Comparison of ENCODE assay signal across 10 mouse cellular contexts in the genomic region with DNA sequence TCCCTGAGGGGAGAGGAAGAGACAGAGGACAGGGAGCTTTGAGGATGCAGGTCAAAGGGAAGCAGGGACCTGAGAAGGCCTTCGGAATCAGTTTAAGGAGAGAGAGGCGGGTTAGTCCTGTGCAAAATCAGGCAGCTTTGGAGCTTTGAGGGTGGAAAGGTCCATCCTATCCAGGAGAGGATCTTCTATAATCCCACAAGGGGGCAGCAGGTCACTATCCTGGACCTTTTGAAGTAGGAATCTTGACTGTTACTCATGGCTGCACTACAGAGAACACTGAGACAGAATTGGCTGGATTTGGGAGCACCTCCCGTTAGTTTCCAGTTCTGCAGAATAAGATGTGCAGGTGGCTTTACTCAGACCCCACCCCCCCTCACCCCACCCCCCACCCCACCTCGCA. TPM values are rescaled to one million over a fixed set of nuclear protein-coding genes. Genes with fewer than 3 reads are reported as not detected.
DNase-seq lines count a peak whose midpoint lies in the region; ATAC-seq and TF ChIP-seq lines count a peak whose summit lies in the region.
"Had no signal": no experiment of that assay in that cellular context is flagged by ENCODE, and none has a peak within 500 bp of the region (broad histone marks: within the 10 kb centered on the region; RNA-seq: fewer than 3 reads in every experiment).

No protein-coding gene starts in this region.

- no peak overlapping the region for H3K4me2 ChIP-seq in intestine, embryonic 15.5 days (replicated peaks)

- no peaks in the 10 kb centered on the region for H3K9me3 ChIP-seq in intestine, embryonic 15.5 days

- peaks cover 21% of the 10 kb centered on the region for H3K4me1 ChIP-seq in intestine, embryonic 15.5 days (replicated peaks)

- peak; percentile 44; the same call in 1 of the 2 replicates for ATAC-seq in intestine, embryonic 15.5 days
- ATAC-seq in erythroblast, adult 5-6 weeks (replicated peaks; ENCODE audit: low FRiP score, poor library complexity, severe bottlenecking): no peak

- H3K9ac ChIP-seq in intestine, embryonic 15.5 days: no peak overlapping the region

- H3K27ac ChIP-seq in gastrocnemius, adult 2 months: no peak overlapping the region
- H3K27ac ChIP-seq in intestine, embryonic 15.5 days: no peak overlapping the region

- H3K36me3 ChIP-seq in intestine, embryonic 15.5 days: no peaks in the 10 kb centered on the region

- whole genome bisulfite sequencing in intestine, embryonic 15.5 days: 53% methylated on average over 4 of the region's 4 CpGs

- intact Hi-C loops in gastrocnemius, adult 2 months (cut with DNase I): loop anchor here (2.0 kb wide), 1 partner anchor 117 kb away; no protein-coding TSS in a partner anchor
- intact Hi-C loops in gastrocnemius, postnatal 14 days (cut with DNase I; ENCODE audit: low total_unique reads): loop anchor here (5.0 kb wide), 2 partner anchors 38 to 118 kb away; no protein-coding TSS in a partner anchor

- no peak for DNase-seq in gastrocnemius, adult 2 months
- DNase-seq in gastrocnemius, postnatal 14 days: no peak
- DNase-seq in 3T3-L1 (ENCODE audit: low read depth, low spot score): peak; percentile 82
- peak; percentile 55 for DNase-seq in ZHBTc4 (ENCODE audit: low read depth, low spot score)
- DNase-seq in cerebellum, postnatal 36 days: no peak
- DNase-seq in right cerebral cortex, postnatal 4 days: no peak
- DNase-seq: cerebellum, adult 9-10 months had no signal

- no peaks in the 10 kb centered on the region for H3K27me3 ChIP-seq in intestine, embryonic 15.5 days (replicated peaks)

- H3K4me3 ChIP-seq in gastrocnemius, adult 2 months: no peak overlapping the region
- no peak overlapping the region for H3K4me3 ChIP-seq in intestine, embryonic 15.5 days (replicated peaks)

- peak; percentile 60 for TF ChIP-seq CTCF in gastrocnemius, adult 2 months (IDR thresholded peaks at IDR 0.05)

RNA-seq across cellular contexts. Expression of gene Slc9a5, which starts 11.0 kb away (rescaled TPM):
- total RNA-seq in gastrocnemius, adult 2 months (2021): under 1 TPM; 0.45 to 0.92 TPM
- total RNA-seq in gastrocnemius, postnatal 14 days (2021): 1 to 10 TPM in 1 of 2 experiments, under 1 TPM in 1; 0.84 to 1.0 TPM
- polyA plus RNA-seq in intestine, embryonic 15.5 days (2015; fragmentation: Nextera tagmentation; extraction: Ambion mirVana): 1.4 and 1.7 TPM in 2 replicates
- 1.7 TPM in 1 of 2 replicates, not detected in the other for total RNA-seq in erythroblast, adult 5-6 weeks (2015; ENCODE audit: low replicate concordance)
- total RNA-seq in erythroblast, adult 5-6 weeks (2017; ENCODE audit: low replicate concordance): not detected in 2 replicates

RNA-seq across cellular contexts. Expression of gene Fhod1, which starts 11.9 kb away (rescaled TPM):
- total RNA-seq in gastrocnemius, adult 2 months (2021): 10 to 100 TPM; 17.5 to 23.4 TPM
- total RNA-seq in gastrocnemius, postnatal 14 days (2021): 10 to 100 TPM; 12.1 to 15.6 TPM
- 1.3 and 1.9 TPM in 2 replicates for polyA plus RNA-seq in intestine, embryonic 15.5 days (2015; fragmentation: Nextera tagmentation; extraction: Ambion mirVana)
- 0.19 and 3.8 TPM in 2 replicates for total RNA-seq in erythroblast, adult 5-6 weeks (2015; ENCODE audit: low replicate concordance)
- 0.56 and 1.0 TPM in 2 replicates for total RNA-seq in erythroblast, adult 5-6 weeks (2017; ENCODE audit: low replicate concordance)

RNA-seq across cellular contexts. Expression of gene Plekhg4, which starts 13.4 kb away (rescaled TPM):
- not detected for total RNA-seq in gastrocnemius, adult 2 months (2021)
- under 1 TPM; 0.07 to 0.08 TPM for total RNA-seq in gastrocnemius, postnatal 14 days (2021)
- 0.10 and 0.27 TPM in 2 replicates for polyA plus RNA-seq in intestine, embryonic 15.5 days (2015; fragmentation: Nextera tagmentation; extraction: Ambion mirVana)
- not detected in 2 replicates for total RNA-seq in erythroblast, adult 5-6 weeks (2015; ENCODE audit: low replicate concordance)
- total RNA-seq in erythroblast, adult 5-6 weeks (2017; ENCODE audit: low replicate concordance): not detected in 2 replicates
- total RNA-seq: heart, adult 8-10 months had no signal

RNA-seq across cellular contexts. Expression of gene Tmem208, which starts 33.5 kb away (rescaled TPM):
- total RNA-seq in gastrocnemius, adult 2 months (2021): 10 to 100 TPM; 20.1 to 24.6 TPM
- total RNA-seq in gastrocnemius, postnatal 14 days (2021): 10 to 100 TPM; 20.6 to 21.5 TPM
- 128 and 151 TPM in 2 replicates for polyA plus RNA-seq in intestine, embryonic 15.5 days (2015; fragmentation: Nextera tagmentation; extraction: Ambion mirVana)
- 51.2 and 56.3 TPM in 2 replicates for total RNA-seq in erythroblast, adult 5-6 weeks (2015; ENCODE audit: low replicate concordance)
- 18.5 and 26.9 TPM in 2 replicates for total RNA-seq in erythroblast, adult 5-6 weeks (2017; ENCODE audit: low replicate concordance)

RNA-seq across cellular contexts. Expression of gene Lrrc29, which starts 33.6 kb away (rescaled TPM):
- total RNA-seq in gastrocnemius, adult 2 months (2021): 1 to 10 TPM in 1 of 2 experiments, under 1 TPM in 1; 0.99 to 1.3 TPM
- 1 to 10 TPM in 1 of 2 experiments, under 1 TPM in 1; 0.76 to 1.6 TPM for total RNA-seq in gastrocnemius, postnatal 14 days (2021)
- polyA plus RNA-seq in intestine, embryonic 15.5 days (2015; fragmentation: Nextera tagmentation; extraction: Ambion mirVana): 1.3 and 2.3 TPM in 2 replicates
- 13.4 and 35.9 TPM in 2 replicates for total RNA-seq in erythroblast, adult 5-6 weeks (2015; ENCODE audit: low replicate concordance)
- total RNA-seq in erythroblast, adult 5-6 weeks (2017; ENCODE audit: low replicate concordance): 26.2 and 28.6 TPM in 2 replicates

Comparison
In these comparisons a context has a peak if more than half of its experiments do, and no peak if none do; other contexts are left out.
1. DNase-seq: peak in 3T3-L1 (single experiment) and ZHBTc4 (single experiment); none in gastrocnemius, adult 2 months (single experiment), gastrocnemius, postnatal 14 days (single experiment), cerebellum, postnatal 36 days (0 of 2) and right cerebral cortex, postnatal 4 days (single experiment).